Mouse (Mus musculus): Measurements from ENCODE around the gene Cpm. TPM values are rescaled to one million over a fixed set of nuclear protein-coding genes. Genes with fewer than 3 reads are reported as not detected.
"Not testable (repeated sequence)": the region's sequence is repeated elsewhere in the genome, so short reads cannot be mapped to it uniquely, and the experiment has no call there.

The Cpm gene
- polyA plus RNA-seq, 1 experiment from 2014 or later = 2.7 TPM

DNA sequence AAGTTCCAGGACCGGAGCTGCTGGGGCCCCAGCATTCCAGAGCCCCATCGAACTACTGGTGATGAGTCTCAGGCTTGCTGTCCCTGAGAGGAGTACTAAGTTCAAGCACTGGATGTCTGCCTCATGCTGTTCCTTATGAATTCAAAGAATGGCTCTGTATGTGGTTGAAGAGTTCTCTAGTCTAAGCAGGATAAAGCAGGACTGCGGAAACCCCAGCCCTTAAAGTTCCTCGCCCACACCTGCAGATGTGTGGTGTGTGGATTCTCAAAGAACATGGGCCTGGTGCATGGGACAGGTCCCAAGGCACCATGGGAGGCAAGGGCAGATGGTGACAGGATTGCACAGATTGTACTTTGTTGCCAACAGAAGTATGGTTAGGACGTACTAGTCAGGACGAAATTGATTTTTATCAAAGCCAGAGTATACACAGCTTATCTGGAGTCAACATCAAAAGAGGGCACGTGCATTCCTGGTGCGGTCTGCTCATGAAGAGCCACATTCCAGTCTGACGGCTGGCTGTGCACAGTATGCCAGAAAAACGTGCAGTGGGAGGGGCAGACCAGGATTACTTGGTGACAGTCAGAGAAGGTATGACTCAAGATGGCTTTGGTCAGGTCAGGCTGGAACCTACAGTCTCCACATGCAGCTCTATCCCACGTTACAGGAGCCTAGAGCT is 100.0 kb downstream of the Cpm start:
- H3K9me3 ChIP-seq (ENCODE audit: control insufficient read depth, low read length) = no peaks in the 10 kb centered on the region
- no peaks in the 10 kb centered on the region for H3K27me3 ChIP-seq (replicated peaks; ENCODE audit: control insufficient read depth, insufficient read depth, low read length)
- H3K4me2 ChIP-seq (ENCODE audit: low read length) = no peak overlapping the region
- no peak for ATAC-seq
- H3K9ac ChIP-seq (ENCODE audit: low read depth, low read length) = no peak overlapping the region
- H3K4me3 ChIP-seq (ENCODE audit: low read length) = no peak overlapping the region
- H3K4me1 ChIP-seq (ENCODE audit: control insufficient read depth, insufficient read depth, low read depth, low read length) = no peaks in the 10 kb centered on the region
- no peak overlapping the region for H3K27ac ChIP-seq (ENCODE audit: low read depth, low read length)
- 84% methylated on average over 11 of the region's 11 CpGs for WGBS
- H3K36me3 ChIP-seq (ENCODE audit: control insufficient read depth, insufficient read depth, low read length) = no peaks in the 10 kb centered on the region

DNA sequence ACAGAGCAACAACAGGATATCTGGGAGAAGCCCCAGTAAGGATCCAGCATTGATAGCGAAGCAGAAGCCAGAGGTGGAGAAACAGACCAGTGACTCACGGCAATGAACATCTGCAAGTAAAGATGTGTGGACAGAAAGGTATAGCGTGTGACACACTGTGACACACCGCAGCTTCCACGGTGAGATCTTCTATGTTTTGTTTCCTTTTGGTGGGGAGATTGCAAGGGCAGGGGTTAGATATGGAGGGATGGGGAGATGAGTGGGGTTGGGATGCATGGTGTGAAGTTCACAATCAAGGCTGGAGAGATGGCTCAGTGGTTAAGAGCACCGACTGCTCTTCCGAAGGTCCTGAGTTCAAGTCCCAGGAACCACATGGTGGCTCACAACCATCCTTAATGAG is 100.8 kb downstream of the Cpm start:
- no peaks in the 10 kb centered on the region for H3K9me3 ChIP-seq (ENCODE audit: control insufficient read depth, low read length)
- H3K9ac ChIP-seq (ENCODE audit: low read depth, low read length) = no peak overlapping the region
- ATAC-seq = no peak
- no peak overlapping the region for H3K4me2 ChIP-seq (ENCODE audit: low read length)
- no peak overlapping the region for H3K4me3 ChIP-seq (ENCODE audit: low read length)
- 96% methylated on average over 7 of the region's 7 CpGs for WGBS
- no peaks in the 10 kb centered on the region for H3K4me1 ChIP-seq (ENCODE audit: control insufficient read depth, insufficient read depth, low read depth, low read length)
- no peak overlapping the region for H3K27ac ChIP-seq (ENCODE audit: low read depth, low read length)
- no peaks in the 10 kb centered on the region for H3K27me3 ChIP-seq (replicated peaks; ENCODE audit: control insufficient read depth, insufficient read depth, low read length)
- H3K36me3 ChIP-seq (ENCODE audit: control insufficient read depth, insufficient read depth, low read length) = no peaks in the 10 kb centered on the region

DNA sequence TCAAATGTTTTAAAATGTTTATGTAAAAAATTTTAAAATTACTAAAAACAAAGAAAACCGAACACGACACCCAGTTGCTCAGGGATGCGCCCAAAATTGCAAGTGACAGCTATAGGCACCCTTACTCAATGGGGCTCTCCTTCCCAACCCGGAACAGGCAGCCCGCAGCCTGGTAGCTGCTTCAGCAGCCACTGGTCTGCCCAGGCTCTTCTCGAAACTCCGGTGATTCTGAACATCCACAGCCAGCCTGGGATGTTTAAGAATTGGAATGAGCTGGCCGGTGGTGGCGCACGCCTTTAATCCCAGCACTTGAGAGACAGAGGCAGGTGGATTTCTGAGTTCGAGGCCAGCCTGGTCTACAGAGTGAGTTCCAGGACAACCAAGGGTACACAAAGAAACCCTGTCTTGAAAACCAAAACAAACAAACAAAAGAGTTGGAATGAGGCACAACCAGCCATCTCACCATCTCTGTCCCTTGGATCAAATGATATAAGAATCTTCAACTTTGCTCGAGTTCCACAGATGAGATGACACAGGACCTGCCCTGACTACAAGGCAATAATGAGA is 101.4 kb downstream of the Cpm start:
- Histone ChIP-seq H3K36me3 (ENCODE audit: control insufficient read depth, insufficient read depth, low read length) (no peaks in the 10 kb centered on the region), H3K27me3 (replicated peaks; ENCODE audit: control insufficient read depth, insufficient read depth, low read length) (no peaks in the 10 kb centered on the region), H3K27ac (ENCODE audit: low read depth, low read length) (no peak overlapping the region), H3K4me1 (ENCODE audit: control insufficient read depth, insufficient read depth, low read depth, low read length) (no peaks in the 10 kb centered on the region), H3K4me3 (ENCODE audit: low read length) (no peak overlapping the region), H3K9me3 (ENCODE audit: control insufficient read depth, low read length) (no peaks in the 10 kb centered on the region), H3K4me2 (ENCODE audit: low read length) (no peak overlapping the region), H3K9ac (ENCODE audit: low read depth, low read length) (no peak overlapping the region)
- WGBS = 97% methylated on average over 12 of the region's 12 CpGs
- no peak for ATAC-seq

DNA sequence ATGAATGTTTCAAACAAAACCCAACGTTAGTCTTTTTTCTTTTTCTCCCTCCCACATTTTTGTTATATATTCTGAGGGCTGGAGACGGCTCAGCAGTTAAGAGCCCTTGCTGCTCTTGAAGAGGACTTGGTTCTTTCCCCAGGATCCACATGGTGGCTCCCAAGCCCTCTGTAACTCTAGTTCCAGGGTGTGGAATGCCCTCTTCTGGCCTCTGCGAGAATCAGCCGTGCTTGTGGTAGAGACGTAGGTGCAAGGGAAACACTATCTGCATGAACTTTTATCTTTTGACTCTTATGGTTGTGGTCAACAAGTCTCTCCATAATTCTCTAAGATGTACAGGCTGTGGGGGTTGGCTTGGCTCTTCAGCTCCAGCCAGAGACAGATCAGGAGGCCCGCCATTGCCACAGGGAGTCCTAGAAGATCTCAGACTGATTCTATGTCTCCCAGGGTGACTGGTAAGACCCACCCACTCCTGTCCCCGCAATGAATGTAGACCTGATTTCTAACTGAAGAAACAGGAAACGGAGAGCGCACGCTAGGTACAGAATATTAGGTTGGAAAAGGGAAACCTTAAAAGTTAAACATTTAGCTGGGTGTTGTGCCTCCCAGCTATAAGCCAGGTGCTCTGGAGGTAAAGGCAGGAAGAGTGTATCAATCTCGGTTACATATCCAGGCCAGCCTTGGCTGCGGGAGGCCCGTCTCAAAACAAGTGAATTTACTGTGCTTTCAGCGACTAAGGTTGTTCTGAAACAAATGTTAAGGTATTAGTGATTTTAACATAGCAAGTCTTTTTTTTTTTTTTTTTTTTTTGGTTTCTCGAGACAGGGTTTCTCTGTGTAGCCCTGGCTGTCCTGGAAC is 102.2 kb downstream of the Cpm start:
- H3K9me3 ChIP-seq (ENCODE audit: control insufficient read depth, low read length) = no peaks in the 10 kb centered on the region
- no peaks in the 10 kb centered on the region for H3K4me1 ChIP-seq (ENCODE audit: control insufficient read depth, insufficient read depth, low read depth, low read length)
- no peak overlapping the region for H3K4me2 ChIP-seq (ENCODE audit: low read length)
- ATAC-seq = no peak
- no peak overlapping the region for H3K27ac ChIP-seq (ENCODE audit: low read depth, low read length)
- WGBS = 64% methylated on average over 14 of the region's 15 CpGs
- H3K36me3 ChIP-seq (ENCODE audit: control insufficient read depth, insufficient read depth, low read length) = peaks cover 2% of the 10 kb centered on the region; the same call in 1 of the 2 replicates
- H3K27me3 ChIP-seq (replicated peaks; ENCODE audit: control insufficient read depth, insufficient read depth, low read length) = no peaks in the 10 kb centered on the region
- no peak overlapping the region for H3K9ac ChIP-seq (ENCODE audit: low read depth, low read length)
- H3K4me3 ChIP-seq (ENCODE audit: low read length) = no peak overlapping the region

DNA sequence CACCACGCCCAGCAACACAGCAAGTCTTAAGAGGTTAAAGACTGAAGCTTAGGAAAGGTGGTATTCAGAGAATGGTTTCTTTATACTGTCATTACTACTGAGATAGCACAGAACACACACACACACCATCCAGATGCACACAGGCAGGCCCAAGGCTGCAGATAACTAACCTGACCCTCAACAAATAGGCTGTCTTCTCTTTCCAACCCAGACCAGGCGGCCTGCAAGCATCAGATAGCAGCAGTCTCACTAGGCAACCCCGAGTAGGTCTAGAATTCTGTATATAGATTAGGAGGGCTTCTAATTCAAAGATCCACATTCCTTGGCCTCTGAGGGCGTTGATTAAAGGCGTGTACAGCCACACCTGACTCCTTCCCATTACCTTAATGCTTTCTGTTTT is 102.9 kb downstream of the Cpm start:
- Histone ChIP-seq H3K9me3 (ENCODE audit: control insufficient read depth, low read length) (no peaks in the 10 kb centered on the region), H3K27me3 (replicated peaks; ENCODE audit: control insufficient read depth, insufficient read depth, low read length) (no peaks in the 10 kb centered on the region), H3K9ac (ENCODE audit: low read depth, low read length) (no peak overlapping the region), H3K4me3 (ENCODE audit: low read length) (no peak overlapping the region), H3K36me3 (ENCODE audit: control insufficient read depth, insufficient read depth, low read length) (peaks cover 6% of the 10 kb centered on the region; the same call in 1 of the 2 replicates), H3K4me2 (ENCODE audit: low read length) (no peak overlapping the region), H3K27ac (ENCODE audit: low read depth, low read length) (no peak overlapping the region), H3K4me1 (ENCODE audit: control insufficient read depth, insufficient read depth, low read depth, low read length) (no peaks in the 10 kb centered on the region)
- no peak for ATAC-seq
- WGBS = 96% methylated on average over 5 of the region's 5 CpGs

DNA sequence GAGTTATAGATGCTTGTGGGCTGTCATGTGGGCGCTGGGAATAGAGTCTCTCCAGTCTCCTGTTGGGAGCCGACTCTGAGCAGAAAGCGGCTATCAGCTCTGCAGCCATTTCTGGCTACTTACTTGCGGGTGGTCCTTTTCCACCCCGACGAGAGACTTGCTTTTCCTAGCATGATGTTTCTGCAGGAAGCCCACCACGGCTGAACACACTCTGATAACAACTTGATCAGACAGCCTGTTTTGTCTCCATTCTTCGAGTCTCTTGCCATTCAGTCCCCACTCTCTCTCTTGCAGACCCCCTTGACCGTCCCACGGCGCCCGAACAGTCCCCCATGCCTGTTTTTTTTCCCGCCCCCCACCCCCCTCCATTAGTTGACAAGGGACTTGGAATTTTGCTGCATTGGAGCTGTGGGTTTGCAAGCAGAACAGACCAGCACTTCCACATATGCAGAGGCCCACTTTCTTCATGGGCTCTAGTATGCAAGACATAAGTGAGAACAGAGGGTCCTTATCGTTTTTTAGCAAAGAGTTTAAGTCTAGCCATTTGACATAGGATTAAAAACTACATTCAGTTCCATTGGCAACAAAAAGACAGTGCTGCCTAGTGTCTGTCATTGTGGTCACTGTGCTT is 103.8 kb downstream of the Cpm start:
- Histone ChIP-seq H3K4me3 (ENCODE audit: low read length) (no peak overlapping the region), H3K36me3 (ENCODE audit: control insufficient read depth, insufficient read depth, low read length) (peaks cover 10% of the 10 kb centered on the region), H3K9me3 (ENCODE audit: control insufficient read depth, low read length) (no peaks in the 10 kb centered on the region), H3K27me3 (replicated peaks; ENCODE audit: control insufficient read depth, insufficient read depth, low read length) (no peaks in the 10 kb centered on the region), H3K4me1 (ENCODE audit: control insufficient read depth, insufficient read depth, low read depth, low read length) (no peaks in the 10 kb centered on the region), H3K27ac (ENCODE audit: low read depth, low read length) (no peak overlapping the region), H3K9ac (ENCODE audit: low read depth, low read length) (no peak overlapping the region), H3K4me2 (ENCODE audit: low read length) (no peak overlapping the region)
- WGBS = 86% methylated on average over 14 of the region's 14 CpGs
- ATAC-seq = no peak

DNA sequence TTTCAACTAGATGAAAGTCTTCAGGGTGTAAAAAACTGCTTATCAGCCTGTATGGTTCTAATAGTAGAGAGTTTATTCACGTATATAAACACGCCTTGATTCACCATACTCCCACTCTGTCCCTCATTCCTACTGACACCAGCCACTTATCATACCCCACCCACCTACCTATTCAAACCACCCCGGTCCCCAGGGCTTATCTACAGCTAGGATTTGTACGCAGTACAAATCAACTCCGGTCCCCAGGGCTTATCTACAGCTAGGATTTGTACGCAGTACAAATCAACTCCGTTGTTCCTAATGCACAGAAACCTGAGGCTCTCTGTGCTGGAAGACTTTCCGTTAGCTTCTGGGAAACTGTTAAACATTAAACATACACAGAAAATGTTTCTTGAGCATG is 104.3 kb downstream of the Cpm start:
- H3K9ac ChIP-seq (ENCODE audit: low read depth, low read length); H3K4me1 ChIP-seq (ENCODE audit: control insufficient read depth, insufficient read depth, low read depth, low read length); H3K4me2 ChIP-seq (ENCODE audit: low read length); H3K27ac ChIP-seq (ENCODE audit: low read depth, low read length); H3K27me3 ChIP-seq (replicated peaks; ENCODE audit: control insufficient read depth, insufficient read depth, low read length); ATAC-seq; H3K9me3 ChIP-seq (ENCODE audit: control insufficient read depth, low read length); H3K4me3 ChIP-seq (ENCODE audit: low read length): not testable (repeated sequence)
- WGBS = 95% methylated on average over 7 of the region's 8 CpGs
- peaks cover 13% of the 10 kb centered on the region for H3K36me3 ChIP-seq (ENCODE audit: control insufficient read depth, insufficient read depth, low read length)

DNA sequence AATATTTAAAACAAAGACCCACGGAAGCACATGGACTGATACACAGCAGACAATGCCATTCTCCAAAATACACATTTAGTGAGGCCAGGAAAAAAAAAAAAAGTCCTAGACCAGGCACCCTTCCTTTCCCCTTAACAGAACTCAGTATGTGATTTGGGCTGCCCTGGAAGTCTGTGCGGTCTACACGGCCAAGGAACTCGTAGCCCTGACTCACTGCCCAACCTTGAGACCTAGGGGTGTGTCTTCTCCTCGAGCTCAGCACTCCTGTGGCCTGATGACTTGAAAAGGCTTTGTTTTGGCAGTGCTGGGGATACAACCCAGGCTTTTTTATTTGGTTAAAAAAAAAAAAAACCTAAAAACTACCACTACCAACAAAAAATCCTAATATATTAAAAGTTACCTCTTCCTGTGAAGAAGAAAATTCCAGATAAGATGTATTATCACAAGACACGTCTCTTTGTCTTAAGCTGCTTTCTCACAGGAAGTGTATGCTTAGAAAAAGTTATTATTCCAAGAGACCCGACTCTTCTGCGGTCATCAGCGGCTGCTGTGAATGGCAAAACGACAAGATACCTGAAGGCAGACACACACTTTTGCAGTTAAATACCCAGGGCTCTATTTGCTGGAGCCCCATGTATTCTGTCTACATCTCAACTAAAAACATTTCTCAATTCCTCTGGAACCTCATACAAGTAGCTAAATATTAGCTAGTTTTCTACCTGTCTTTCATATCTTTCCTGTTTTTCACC is 105.0 kb downstream of the Cpm start:
- H3K27me3 ChIP-seq (replicated peaks; ENCODE audit: control insufficient read depth, insufficient read depth, low read length); ATAC-seq; H3K9ac ChIP-seq (ENCODE audit: low read depth, low read length); H3K4me1 ChIP-seq (ENCODE audit: control insufficient read depth, insufficient read depth, low read depth, low read length); H3K9me3 ChIP-seq (ENCODE audit: control insufficient read depth, low read length); H3K4me2 ChIP-seq (ENCODE audit: low read length); H3K27ac ChIP-seq (ENCODE audit: low read depth, low read length); H3K4me3 ChIP-seq (ENCODE audit: low read length): not testable (repeated sequence)
- peaks cover 13% of the 10 kb centered on the region for H3K36me3 ChIP-seq (ENCODE audit: control insufficient read depth, insufficient read depth, low read length)
- 90% methylated on average over 9 of the region's 10 CpGs for WGBS
